Mouse (Mus musculus): ENCODE measurements around the gene Ltbp3. TPM values are rescaled to one million over a fixed set of nuclear protein-coding genes. Genes with fewer than 3 reads are reported as not detected.

Gene Ltbp3
- polyA plus RNA-seq, 1 experiment from 2014 or later = 48.9 TPM

DNA sequence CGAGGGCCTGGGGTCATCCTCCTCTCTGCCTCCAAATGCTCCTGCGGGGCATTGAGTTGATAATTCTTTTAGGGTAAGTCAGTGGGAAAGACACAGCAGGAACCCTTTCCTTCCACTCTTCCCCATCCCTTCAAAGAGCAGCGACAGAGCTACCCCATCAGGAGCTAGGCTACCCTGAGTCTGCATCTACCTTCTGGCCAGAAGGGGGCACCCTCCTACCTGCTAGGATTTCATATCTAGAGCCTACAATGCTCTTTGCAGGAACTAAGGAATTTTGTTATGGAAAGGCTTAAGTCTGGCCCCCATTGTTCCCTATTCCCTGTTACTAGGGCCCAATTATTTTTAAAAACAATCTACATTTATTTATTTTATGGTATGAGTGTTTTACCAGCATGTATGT, 29.5 kb upstream of the Ltbp3 start:
- peaks cover 23% of the 10 kb centered on the region for H3K4me1 ChIP-seq
- H3K27me3 ChIP-seq = no peaks in the 10 kb centered on the region
- H3K4me3 ChIP-seq = no peak overlapping the region
- ATAC-seq (ENCODE audit: low FRiP score, low read depth) = no peak
- H3K9me3 ChIP-seq = no peaks in the 10 kb centered on the region
- no peak overlapping the region for H3K27ac ChIP-seq
- no peak overlapping the region for H3K4me2 ChIP-seq (replicated peaks)
- peaks cover 75% of the 10 kb centered on the region for H3K36me3 ChIP-seq
- WGBS = 29% methylated on average over 3 of the region's 3 CpGs
- H3K9ac ChIP-seq = 0 out of 2 replicates have a peak overlapping the region, but pooled peaks have one; percentile 15

DNA sequence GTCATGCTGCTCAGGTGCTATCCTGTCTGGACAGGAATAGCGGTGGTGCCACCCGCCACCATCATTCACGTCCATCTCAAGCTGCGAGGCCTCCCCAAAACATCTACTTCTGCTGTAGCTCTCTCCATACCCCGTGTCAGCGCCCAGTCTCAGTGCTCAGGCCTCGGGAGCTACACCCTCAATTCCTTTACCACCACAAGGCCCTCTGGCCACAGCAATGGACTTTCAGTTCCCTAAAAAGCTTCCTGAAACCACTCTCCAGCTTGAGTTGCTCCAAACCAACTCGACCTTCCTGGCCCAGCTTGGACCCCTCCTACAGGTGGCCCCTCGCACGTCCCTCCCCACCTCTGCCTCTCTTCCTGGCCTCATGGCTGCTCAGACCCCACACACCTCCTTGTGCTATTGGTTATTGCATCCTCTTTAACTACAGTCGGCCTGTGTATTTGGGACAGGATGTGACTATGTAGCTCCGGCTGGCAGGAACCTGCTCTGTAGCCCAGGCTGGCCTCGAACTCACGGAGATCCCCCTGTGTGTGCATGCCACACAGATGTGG, 28.7 kb upstream of the Ltbp3 start:
- Histone ChIP-seq H3K27ac (no peak overlapping the region), H3K4me3 (no peak overlapping the region), H3K9me3 (no peaks in the 10 kb centered on the region), H3K4me2 (replicated peaks) (no peak overlapping the region), H3K27me3 (0 out of 2 replicates have a peak, but pooled peaks cover 3% of the 10 kb centered on the region), H3K4me1 (peaks cover 29% of the 10 kb centered on the region), H3K36me3 (peaks cover 71% of the 10 kb centered on the region), H3K9ac (no peak overlapping the region)
- WGBS = 92% methylated on average over 14 of the region's 14 CpGs
- ATAC-seq (ENCODE audit: low FRiP score, low read depth) = no peak

DNA sequence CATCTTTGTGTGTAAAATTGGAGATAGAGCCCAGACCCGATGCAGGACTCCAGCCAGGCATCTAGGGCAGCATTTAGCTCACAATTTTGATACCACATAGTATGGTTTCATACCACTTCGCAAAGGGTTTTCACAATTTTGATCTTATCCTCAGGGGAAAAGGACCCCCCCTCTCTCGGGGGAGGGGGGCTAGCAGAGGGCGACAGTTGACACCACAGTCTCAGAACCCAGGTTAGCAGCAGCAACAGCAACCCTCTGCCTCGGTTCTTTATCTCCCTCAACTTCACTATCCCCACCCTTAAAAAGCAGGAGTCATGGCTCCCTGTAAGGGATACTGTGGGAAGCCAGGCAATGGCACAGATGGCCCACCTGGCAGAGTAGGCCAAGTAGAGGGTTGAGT, 27.4 kb upstream of the Ltbp3 start:
- H3K9me3 ChIP-seq = no peaks in the 10 kb centered on the region
- H3K9ac ChIP-seq = 0 out of 2 replicates have a peak overlapping the region, but pooled peaks have one; percentile 4
- H3K27me3 ChIP-seq = 0 out of 2 replicates have a peak, but pooled peaks cover 4% of the 10 kb centered on the region
- peaks cover 33% of the 10 kb centered on the region for H3K4me1 ChIP-seq
- peak; percentile 7 for ATAC-seq (ENCODE audit: low FRiP score, low read depth)
- H3K36me3 ChIP-seq = peaks cover 68% of the 10 kb centered on the region
- peak overlapping the region; percentile 30 for H3K4me2 ChIP-seq (replicated peaks)
- no peak overlapping the region for H3K4me3 ChIP-seq
- peak overlapping the region; percentile 44; the same call in 1 of the 2 replicates for H3K27ac ChIP-seq
- 67% methylated on average over 5 of the region's 5 CpGs for WGBS

DNA sequence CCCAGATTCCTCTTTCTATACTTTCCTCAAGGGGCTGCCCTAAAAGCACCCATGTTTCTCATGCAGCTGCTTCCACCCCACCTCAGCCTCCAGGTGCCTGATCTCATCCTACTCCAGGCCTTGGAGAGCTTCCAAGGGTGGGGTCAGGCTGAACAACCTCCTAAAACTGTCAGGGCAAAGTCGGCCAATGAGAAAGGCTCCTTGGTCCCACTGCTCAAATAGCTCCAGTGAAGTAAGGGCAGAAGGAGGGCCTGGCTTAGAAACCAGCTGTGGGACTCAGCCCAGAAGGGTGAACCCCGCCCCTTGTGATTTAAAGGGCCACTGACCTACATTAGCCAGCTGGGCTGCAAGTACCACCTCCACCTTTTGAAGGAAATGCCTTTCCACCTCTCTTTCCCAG, 27.0 kb upstream of the Ltbp3 start:
- ATAC-seq (ENCODE audit: low FRiP score, low read depth) = peak; percentile 71
- peaks cover 33% of the 10 kb centered on the region for H3K4me1 ChIP-seq
- H3K4me3 ChIP-seq = no peak overlapping the region
- 0 out of 2 replicates have a peak, but pooled peaks cover 4% of the 10 kb centered on the region for H3K27me3 ChIP-seq
- H3K9ac ChIP-seq = 0 out of 2 replicates have a peak overlapping the region, but pooled peaks have one; percentile 31
- peak overlapping the region; percentile 61; the same call in 1 of the 2 replicates for H3K27ac ChIP-seq
- WGBS = 5% methylated on average over 2 of the region's 2 CpGs
- no peaks in the 10 kb centered on the region for H3K9me3 ChIP-seq
- peak overlapping the region; percentile 30 for H3K4me2 ChIP-seq (replicated peaks)
- peaks cover 68% of the 10 kb centered on the region for H3K36me3 ChIP-seq

DNA sequence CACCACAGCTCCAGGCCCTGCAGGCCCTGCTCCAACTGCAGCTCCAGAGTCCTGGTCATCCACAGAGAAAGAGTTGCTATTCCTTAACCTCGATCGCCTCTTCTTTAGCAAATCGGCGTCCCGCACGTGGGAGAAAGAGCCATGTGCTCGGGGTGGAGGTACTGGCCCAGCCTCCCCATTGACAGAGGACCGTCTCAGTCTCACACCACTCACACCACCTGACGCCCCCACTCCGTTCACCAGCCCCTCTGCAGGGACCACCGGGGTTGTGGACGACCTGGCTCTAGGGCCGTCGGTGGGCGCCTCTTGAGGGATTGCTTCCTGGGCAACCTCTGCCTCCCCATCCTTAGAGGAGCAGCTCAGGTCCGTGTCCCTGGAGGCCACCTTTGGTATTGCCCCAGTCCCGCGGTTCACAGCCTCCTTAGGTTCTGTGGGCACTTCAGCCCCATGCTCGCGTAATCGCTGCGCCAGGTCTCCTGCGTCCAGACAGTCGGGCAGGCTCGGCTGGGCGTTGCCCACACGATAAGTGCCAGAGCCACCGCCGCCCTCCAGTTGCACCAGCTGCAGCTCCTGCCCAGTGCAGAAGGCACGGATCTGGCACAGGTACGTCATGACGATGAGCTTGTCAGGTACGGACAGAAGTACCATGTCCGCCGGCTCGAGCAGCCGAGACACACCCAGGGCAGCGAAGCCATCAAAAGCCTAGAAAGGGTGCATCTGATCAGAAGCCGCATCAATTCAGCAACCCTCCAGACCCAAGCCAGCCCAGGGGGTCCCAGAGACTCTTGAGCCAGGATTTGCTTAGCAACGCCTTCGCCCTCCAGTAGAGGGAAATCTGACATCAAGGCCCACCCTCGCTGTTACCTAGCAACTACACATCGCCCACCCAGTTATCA, 24.7 kb upstream of the Ltbp3 start:
- no peak overlapping the region for H3K9ac ChIP-seq
- H3K27ac ChIP-seq = no peak overlapping the region
- H3K9me3 ChIP-seq = no peaks in the 10 kb centered on the region
- peaks cover 69% of the 10 kb centered on the region for H3K36me3 ChIP-seq
- 0 out of 2 replicates have a peak, but pooled peaks cover 4% of the 10 kb centered on the region for H3K27me3 ChIP-seq
- ATAC-seq (ENCODE audit: low FRiP score, low read depth) = 0 out of 2 replicates have a peak, but pooled peaks have one; percentile 18
- no peak overlapping the region for H3K4me3 ChIP-seq
- peaks cover 33% of the 10 kb centered on the region for H3K4me1 ChIP-seq
- 24% methylated on average over 43 of the region's 43 CpGs for WGBS
- peak overlapping the region; percentile 31 for H3K4me2 ChIP-seq (replicated peaks)

DNA sequence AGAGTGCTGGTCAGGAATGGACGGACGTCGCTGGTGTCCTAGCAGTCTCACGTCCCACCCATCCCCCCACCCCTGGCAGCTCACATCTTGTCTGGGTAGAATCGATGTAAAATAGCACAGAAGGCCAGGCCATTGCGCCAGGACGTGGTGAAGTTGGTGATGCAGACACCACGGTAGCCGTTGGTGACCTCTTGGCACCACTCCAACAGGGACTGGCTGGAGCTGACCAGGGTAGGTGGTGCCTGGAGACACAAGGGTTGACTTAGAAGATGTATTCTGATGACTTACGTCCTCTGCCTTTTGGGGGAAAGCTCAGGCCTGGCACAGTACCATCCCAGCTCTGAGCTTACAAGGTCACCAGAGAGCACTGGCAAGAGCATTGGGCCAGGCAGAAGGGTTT, 23.7 kb upstream of the Ltbp3 start:
- Histone ChIP-seq H3K27ac (no peak overlapping the region), H3K4me3 (no peak overlapping the region), H3K9ac (no peak overlapping the region), H3K9me3 (no peaks in the 10 kb centered on the region), H3K4me2 (replicated peaks) (no peak overlapping the region), H3K27me3 (0 out of 2 replicates have a peak, but pooled peaks cover 4% of the 10 kb centered on the region), H3K36me3 (peaks cover 73% of the 10 kb centered on the region), H3K4me1 (peaks cover 33% of the 10 kb centered on the region)
- ATAC-seq (ENCODE audit: low FRiP score, low read depth) = no peak
- WGBS = 61% methylated on average over 10 of the region's 10 CpGs

DNA sequence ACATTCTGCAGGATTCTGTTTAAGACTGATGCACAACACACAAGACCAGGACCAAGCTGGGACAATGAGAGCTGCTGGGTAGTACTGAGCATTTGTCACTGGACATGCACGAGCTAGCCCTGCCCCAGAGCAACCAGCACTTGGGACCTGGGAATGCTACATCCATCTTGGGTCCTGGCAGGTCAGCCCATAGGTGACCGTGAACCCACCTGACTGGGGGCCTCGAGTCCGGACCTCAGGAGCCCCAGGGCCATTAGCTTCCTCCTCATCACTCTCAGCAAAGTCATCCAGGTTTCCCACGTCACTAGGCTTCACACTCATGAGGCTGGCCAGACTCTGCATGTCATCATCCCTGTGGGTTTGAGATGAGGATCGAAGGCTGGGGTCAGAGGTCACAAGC, 19.5 kb upstream of the Ltbp3 start:
- H3K27me3 ChIP-seq = 0 out of 2 replicates have a peak, but pooled peaks cover 4% of the 10 kb centered on the region
- H3K9ac ChIP-seq = no peak overlapping the region
- no peak overlapping the region for H3K27ac ChIP-seq
- H3K36me3 ChIP-seq = peaks cover 79% of the 10 kb centered on the region
- no peak overlapping the region for H3K4me2 ChIP-seq (replicated peaks)
- no peak overlapping the region for H3K4me3 ChIP-seq
- H3K9me3 ChIP-seq = no peaks in the 10 kb centered on the region
- ATAC-seq (ENCODE audit: low FRiP score, low read depth) = no peak
- peaks cover 29% of the 10 kb centered on the region for H3K4me1 ChIP-seq
- 85% methylated on average over 6 of the region's 6 CpGs for WGBS

DNA sequence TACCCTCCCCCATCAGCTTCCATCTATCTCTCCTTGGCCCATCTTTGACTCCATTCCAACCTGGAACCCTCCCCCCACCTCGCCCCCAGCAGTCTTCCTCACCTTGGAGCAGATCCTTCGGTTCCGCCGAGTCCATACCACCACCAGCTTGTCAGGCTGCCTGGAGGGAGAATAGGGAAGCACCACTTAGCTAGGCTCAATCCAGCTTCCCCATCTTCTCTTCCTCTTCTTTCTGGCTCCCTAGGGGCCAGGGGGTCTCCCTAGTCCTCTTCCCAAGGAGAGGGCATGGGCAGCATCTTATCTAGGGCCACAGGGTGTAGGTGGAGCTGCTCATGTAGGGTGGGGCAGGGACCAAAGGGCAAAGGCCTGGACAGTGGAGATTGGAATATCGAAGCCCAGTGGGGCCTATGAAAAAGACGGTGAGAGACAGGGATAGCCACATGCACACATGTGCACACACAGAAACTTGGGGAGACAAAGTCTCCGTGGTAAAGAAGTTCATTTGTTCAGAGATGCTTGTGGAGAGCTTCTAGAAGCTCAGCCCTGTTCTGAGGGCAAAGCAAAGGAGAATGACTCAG, 17.8 kb upstream of the Ltbp3 start:
- Histone ChIP-seq H3K27me3 (no peaks in the 10 kb centered on the region), H3K9me3 (no peaks in the 10 kb centered on the region), H3K9ac (no peak overlapping the region), H3K27ac (no peak overlapping the region), H3K4me2 (replicated peaks) (no peak overlapping the region), H3K4me1 (peaks cover 35% of the 10 kb centered on the region), H3K4me3 (no peak overlapping the region), H3K36me3 (peaks cover 67% of the 10 kb centered on the region)
- 90% methylated on average over 7 of the region's 7 CpGs for WGBS
- no peak for ATAC-seq (ENCODE audit: low FRiP score, low read depth)

DNA sequence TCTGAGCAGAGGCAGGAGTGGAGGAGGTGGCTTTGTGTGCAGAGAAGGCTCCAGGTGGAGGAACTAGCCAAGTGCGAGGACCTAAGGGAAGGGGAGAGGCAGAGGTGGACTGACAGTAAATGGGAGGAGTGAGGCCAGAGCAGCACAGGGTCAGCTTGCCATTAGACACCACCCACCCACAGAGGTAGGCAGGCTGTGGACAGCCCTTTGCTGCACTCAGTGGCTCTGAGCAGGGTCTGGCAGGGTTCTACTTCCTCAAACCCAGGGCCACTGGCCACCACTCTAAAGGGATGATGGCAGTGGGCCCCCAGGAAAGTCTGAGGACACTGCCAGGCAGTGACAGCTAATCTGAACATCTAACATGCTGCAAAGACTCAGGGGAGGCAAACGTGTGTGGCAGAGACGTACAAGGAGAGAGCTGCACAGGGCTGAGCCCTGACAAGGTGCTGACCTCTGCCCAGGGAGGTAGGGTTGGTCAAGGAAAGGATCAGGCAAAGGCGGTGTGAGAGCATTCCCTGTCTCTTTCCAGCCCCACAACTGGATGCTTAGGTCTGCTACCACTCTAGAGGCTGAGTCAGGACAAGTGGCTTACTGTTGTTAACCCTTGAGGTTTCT, 16.7 kb upstream of the Ltbp3 start:
- no peaks in the 10 kb centered on the region for H3K27me3 ChIP-seq
- peak overlapping the region; percentile 36 for H3K9ac ChIP-seq
- H3K27ac ChIP-seq = no peak overlapping the region; the same call in 1 of the 2 replicates
- no peaks in the 10 kb centered on the region for H3K9me3 ChIP-seq
- ATAC-seq (ENCODE audit: low FRiP score, low read depth) = no peak
- H3K4me3 ChIP-seq = peak overlapping the region; percentile 97
- 51% methylated on average over 4 of the region's 4 CpGs for WGBS
- peaks cover 58% of the 10 kb centered on the region for H3K36me3 ChIP-seq
- H3K4me1 ChIP-seq = peaks cover 43% of the 10 kb centered on the region
- H3K4me2 ChIP-seq (replicated peaks) = peak overlapping the region; percentile 99

DNA sequence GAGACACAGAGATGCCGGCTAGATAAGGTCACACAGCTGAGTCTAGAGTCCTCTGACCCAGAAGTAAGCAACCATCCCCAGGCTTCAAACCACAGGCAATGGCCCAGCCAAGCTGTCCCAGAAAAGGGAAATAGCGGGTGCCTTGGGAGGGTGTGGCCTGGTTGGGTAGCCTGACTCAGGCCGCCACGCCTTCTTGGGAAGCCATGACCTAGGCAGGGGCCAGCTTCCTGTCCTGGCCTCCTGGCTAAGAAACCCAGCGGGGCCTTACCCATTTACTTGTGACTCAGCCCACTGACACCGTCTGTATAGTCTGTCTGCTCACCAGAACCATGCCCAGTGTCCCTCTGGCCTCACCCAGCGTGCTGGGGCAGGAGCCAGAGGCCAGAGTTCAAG, 16.2 kb upstream of the Ltbp3 start:
- H3K36me3 ChIP-seq = peaks cover 53% of the 10 kb centered on the region
- H3K4me3 ChIP-seq = peak overlapping the region; percentile 97
- H3K9ac ChIP-seq = peak overlapping the region; percentile 76
- H3K27ac ChIP-seq = no peak overlapping the region; the same call in 1 of the 2 replicates
- WGBS = 73% methylated on average over 7 of the region's 7 CpGs
- H3K27me3 ChIP-seq = no peaks in the 10 kb centered on the region
- peak overlapping the region; percentile 99 for H3K4me2 ChIP-seq (replicated peaks)
- ATAC-seq (ENCODE audit: low FRiP score, low read depth) = 0 out of 2 replicates have a peak, but pooled peaks have one; percentile 2
- no peaks in the 10 kb centered on the region for H3K9me3 ChIP-seq
- peaks cover 43% of the 10 kb centered on the region for H3K4me1 ChIP-seq

DNA sequence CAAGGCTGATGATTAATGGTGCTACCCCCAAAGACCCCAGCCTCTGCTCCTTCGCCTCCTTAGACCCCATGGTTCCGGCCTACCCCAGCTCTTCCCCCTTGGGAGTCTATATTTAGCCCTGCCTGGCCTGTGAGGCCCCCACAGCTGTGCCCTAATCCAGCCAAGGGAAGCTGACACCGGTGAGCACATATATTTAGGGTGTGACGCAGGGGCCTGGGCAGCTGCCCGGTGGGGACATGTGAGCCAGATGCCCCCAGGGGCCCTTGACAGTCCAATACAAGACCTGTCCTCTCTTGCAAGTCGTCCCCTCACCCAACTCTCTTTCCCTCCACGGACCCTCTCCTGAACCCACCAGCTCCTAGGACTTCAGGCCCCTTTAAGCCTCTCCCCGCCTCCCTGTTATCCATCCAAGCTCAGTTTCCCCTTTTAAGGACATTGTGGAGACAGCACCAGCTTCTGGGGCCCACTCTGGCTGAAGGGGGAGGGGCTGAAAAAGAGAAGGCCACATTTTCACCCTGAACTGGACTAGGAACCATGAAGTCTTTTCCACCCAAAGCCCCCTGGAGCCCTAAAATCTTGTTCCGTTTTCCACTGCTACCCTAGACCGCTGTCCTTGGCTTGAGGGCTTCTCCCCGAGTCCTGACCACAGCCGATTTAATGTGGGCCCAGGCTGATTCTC, 15.5 kb upstream of the Ltbp3 start:
- peak overlapping the region; percentile 76 for H3K9ac ChIP-seq
- H3K4me3 ChIP-seq = peak overlapping the region; percentile 97
- peak; percentile 51 for ATAC-seq (ENCODE audit: low FRiP score, low read depth)
- H3K27me3 ChIP-seq = no peaks in the 10 kb centered on the region
- peaks cover 49% of the 10 kb centered on the region for H3K4me1 ChIP-seq
- peaks cover 50% of the 10 kb centered on the region for H3K36me3 ChIP-seq
- peak overlapping the region; percentile 66; the same call in 1 of the 2 replicates for H3K27ac ChIP-seq
- H3K4me2 ChIP-seq (replicated peaks) = peak overlapping the region; percentile 99
- 65% methylated on average over 12 of the region's 12 CpGs for WGBS
- no peaks in the 10 kb centered on the region for H3K9me3 ChIP-seq
